Mouse (Mus musculus) midbrain, embryonic 10.5 days (tissue): ENCODE results near the gene 9230102O04Rik. TPM values are rescaled to one million over a fixed set of nuclear protein-coding genes. Genes with fewer than 3 reads are reported as not detected.

Experiments used
- DNase-seq: peaks from one replicate; pipeline ENCODE4 v3.0.0-alpha.2; 2017; ENCODE audit warnings: low spot score
- H3K27ac ChIP-seq: fragments of 300-500 bp; sonication (generic); replicated peaks from 2 replicates; pipeline ENCODE4 v1.5.1; 2016; ENCODE audit warnings: mild to moderate bottlenecking
- H3K27me3 ChIP-seq: fragments of 300-500 bp; sonication (generic); 2 replicates; pipeline ENCODE4 v1.6.1; 2016; ENCODE audit warnings: low read depth, mild to moderate bottlenecking; ENCODE audit not compliant: poor library complexity, severe bottlenecking
- H3K36me3 ChIP-seq: fragments of 300-500 bp; sonication (generic); 2 replicates; pipeline ENCODE4 v1.6.1; 2016; ENCODE audit warnings: mild to moderate bottlenecking, moderate library complexity
- H3K4me1 ChIP-seq: fragments of 300-500 bp; sonication (generic); 2 replicates; pipeline ENCODE4 v1.6.1; 2016
- H3K4me3 ChIP-seq: fragments of 300-500 bp; sonication (generic); 2 replicates; pipeline ENCODE4 v1.5.1; 2016; ENCODE audit warnings: mild to moderate bottlenecking, moderate library complexity
- H3K9me3 ChIP-seq: fragments of 300-500 bp; sonication (generic); replicated peaks from 2 replicates; pipeline ENCODE4 v1.6.1; 2016; ENCODE audit warnings: mild to moderate bottlenecking
- WGBS: fragments of 180-500 bp; shearing (Covaris S2); methylation state at CpG from one replicate; pipeline ENCODE4 v1.1.7; 2016; 5-methylcytosine and 5-hydroxymethylcytosine counted together
- polyA plus RNA-seq: library from polyadenylated mRNA; unstranded; fragments of >200 nt; fragmentation: Nextera tagmentation; extraction: Ambion mirVana; gene quantifications from 2 replicates; pipeline ENCODE4 v1.2.1, GENCODE M21; 2016

9230102O04Rik gene
- polyA plus RNA-seq, 1 experiment from 2014 or later = 0.47 TPM

DNA sequence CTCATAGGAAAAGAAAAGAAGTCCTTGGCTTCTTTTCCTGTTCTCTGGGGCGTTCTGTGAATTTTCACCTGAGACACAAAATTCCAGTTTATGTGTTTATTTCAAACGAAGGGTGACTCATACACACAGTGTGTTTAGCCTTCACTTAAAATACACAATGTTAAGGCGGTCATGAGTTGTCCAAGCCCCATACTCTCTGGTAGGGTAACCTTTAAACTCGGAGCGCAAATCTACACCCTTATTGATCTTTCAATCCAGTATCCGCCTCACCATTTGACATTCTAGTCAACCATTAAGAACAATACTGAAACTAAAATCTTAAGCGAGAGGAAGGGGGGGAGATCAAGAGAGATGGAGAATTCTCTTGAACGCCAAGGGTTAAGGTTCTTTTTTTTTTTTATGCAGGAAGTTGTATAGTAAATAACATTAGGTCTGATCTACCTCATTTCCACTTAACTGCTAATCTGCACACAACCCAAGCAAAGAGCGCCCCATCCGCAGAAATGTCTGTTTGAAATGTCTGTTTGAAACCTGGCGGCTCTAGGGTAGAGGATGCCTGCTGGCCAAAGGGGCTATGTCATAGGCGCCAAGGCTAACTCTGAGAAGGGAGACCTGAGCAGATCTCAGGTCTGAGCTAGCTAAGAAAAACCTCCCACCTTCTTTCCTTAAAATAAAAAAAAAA, 13.5 kb downstream of the 9230102O04Rik start:
- Histone ChIP-seq H3K4me1 (peaks cover 74% of the 10 kb centered on the region), H3K27me3 (peaks cover 97% of the 10 kb centered on the region), H3K4me3 (peak overlapping the region; percentile 60; the same call in 1 of the 2 replicates), H3K9me3 (no peaks in the 10 kb centered on the region), H3K36me3 (no peaks in the 10 kb centered on the region), H3K27ac (no peak overlapping the region)
- 4% methylated on average over 12 of the region's 12 CpGs for WGBS
- no peak for DNase-seq

GRCm38 (mm10) chr2:9875220-9875619, 14.1 kb downstream of the 9230102O04Rik start:
- H3K9me3 ChIP-seq = no peaks in the 10 kb centered on the region
- H3K27ac ChIP-seq = no peak overlapping the region
- peaks cover 74% of the 10 kb centered on the region for H3K4me1 ChIP-seq
- WGBS = 3% methylated on average over 4 of the region's 4 CpGs
- H3K4me3 ChIP-seq = peak overlapping the region; percentile 40
- no peaks in the 10 kb centered on the region for H3K36me3 ChIP-seq
- H3K27me3 ChIP-seq = peaks cover 97% of the 10 kb centered on the region
- peak; percentile 32 for DNase-seq

DNA sequence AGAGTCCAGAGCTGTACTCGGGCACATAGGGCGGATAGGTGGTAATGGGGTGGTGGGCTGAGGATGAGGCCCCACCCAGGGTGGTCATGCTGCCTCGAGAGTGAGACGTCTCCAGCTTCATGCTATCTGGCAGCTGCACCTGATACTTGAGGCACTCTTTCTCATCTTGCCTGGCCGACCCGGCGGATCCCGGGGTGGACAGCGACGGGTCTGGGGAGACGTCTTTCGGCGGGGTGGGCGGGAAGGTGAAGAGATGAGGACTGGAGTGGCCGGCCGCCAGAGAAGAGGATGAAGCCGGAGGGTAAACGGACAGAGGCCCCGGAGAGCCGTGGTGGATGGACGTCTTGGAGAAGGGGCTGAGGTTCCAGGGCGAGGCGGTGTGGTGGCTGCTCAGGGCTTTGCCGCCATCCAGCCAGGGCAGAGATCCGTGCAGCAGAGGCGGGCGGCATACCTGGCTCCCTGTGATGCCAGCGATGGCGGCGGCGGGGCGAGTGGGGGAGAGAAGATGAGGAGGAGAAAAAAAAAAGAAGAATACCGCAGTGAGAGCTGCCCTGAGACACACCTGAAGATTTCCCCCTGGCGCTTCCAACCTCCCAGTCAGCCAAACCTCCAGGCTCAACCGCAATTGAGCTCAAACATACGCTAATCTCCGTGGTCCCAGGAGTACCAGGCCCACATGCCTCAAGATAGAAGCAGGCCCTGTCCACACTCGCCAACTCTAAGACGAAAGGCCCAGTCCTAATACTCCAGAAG, 14.7 kb downstream of the 9230102O04Rik start:
- no peak overlapping the region for H3K27ac ChIP-seq
- H3K27me3 ChIP-seq = peaks cover 97% of the 10 kb centered on the region
- H3K9me3 ChIP-seq = no peaks in the 10 kb centered on the region
- H3K4me3 ChIP-seq = peak overlapping the region; percentile 40
- DNase-seq = peak; percentile 45
- no peaks in the 10 kb centered on the region for H3K36me3 ChIP-seq
- WGBS = 3% methylated on average over 39 of the region's 39 CpGs
- H3K4me1 ChIP-seq = peaks cover 74% of the 10 kb centered on the region

GRCm38 (mm10) chr2:9873757-9874156, 15.6 kb downstream of the 9230102O04Rik start:
- WGBS = 9% methylated on average over 2 of the region's 2 CpGs
- Histone ChIP-seq H3K27me3 (peaks cover 100% of the 10 kb centered on the region), H3K27ac (no peak overlapping the region), H3K4me3 (peak overlapping the region; percentile 40; the same call in 1 of the 2 replicates), H3K9me3 (no peaks in the 10 kb centered on the region), H3K4me1 (peaks cover 71% of the 10 kb centered on the region), H3K36me3 (no peaks in the 10 kb centered on the region)
- DNase-seq = peak; percentile 24

- Histone ChIP-seq H3K9me3 (no peaks in the 10 kb centered on the region), H3K36me3 (no peaks in the 10 kb centered on the region), H3K4me3 (peak overlapping the region; percentile 31; the same call in 1 of the 2 replicates), H3K27ac (no peak overlapping the region), H3K4me1 (peaks cover 61% of the 10 kb centered on the region), H3K27me3 (peaks cover 93% of the 10 kb centered on the region)
- peak; percentile 39 for DNase-seq
- 2% methylated on average over 12 of the region's 12 CpGs for WGBS
Measured at GRCm38 (mm10) chr2:9872682-9873081, 16.7 kb downstream of the 9230102O04Rik start.

DNA sequence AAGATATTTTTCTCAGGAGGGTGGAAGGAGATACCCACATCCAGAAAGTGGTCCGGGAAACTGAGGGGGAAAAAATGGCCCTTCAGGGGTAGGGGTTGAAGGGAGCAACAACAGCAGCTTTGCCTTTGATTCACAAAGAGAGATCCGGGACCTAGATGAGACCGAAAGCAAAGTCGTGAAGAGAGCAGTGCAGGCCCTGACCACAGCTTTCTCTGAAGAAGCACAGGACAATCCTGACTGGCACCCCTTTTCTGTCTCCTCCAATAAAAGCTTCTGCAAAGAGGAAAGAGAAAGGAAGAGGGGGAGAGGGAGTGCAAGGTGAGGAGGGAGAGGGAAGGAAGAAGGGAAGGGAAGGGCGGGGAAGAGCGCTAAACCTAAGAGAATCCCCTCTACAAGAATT, 17.5 kb downstream of the 9230102O04Rik start:
- WGBS = 12% methylated on average over 6 of the region's 6 CpGs
- Histone ChIP-seq H3K4me3 (no peak overlapping the region), H3K9me3 (no peaks in the 10 kb centered on the region), H3K4me1 (peaks cover 53% of the 10 kb centered on the region), H3K27me3 (peaks cover 84% of the 10 kb centered on the region), H3K27ac (no peak overlapping the region), H3K36me3 (no peaks in the 10 kb centered on the region)
- DNase-seq = no peak

DNA sequence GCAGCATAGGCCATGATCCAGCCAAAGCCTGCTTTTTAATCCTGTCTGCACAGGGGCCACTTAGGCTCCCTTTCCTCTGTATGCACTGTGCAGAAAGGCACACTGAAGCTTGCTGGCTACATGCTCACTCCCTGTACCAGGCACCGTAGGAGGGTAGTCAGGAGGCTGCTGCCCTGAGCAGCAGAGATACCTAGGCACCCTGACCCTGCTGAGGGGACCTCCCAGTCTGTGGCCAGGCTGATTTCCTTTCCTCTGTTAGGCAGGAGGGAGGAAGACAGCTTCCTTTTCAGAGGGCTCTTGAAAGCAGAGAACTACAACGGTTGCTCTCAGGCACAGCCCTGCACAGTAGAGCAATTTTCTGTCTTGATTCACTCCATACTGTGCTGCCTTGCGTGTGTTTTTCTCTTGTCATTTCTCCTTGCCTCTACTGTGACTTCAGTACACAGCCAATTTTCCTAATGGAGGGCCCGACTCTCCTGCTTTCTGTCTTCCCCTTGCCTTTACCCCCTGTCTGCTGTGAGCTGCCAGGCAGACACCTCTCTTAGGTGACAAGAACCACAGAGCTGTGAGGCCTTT, 18.1 kb downstream of the 9230102O04Rik start:
- no peak for DNase-seq
- Histone ChIP-seq H3K9me3 (no peaks in the 10 kb centered on the region), H3K27ac (no peak overlapping the region), H3K4me3 (no peak overlapping the region), H3K27me3 (peaks cover 78% of the 10 kb centered on the region), H3K4me1 (peaks cover 52% of the 10 kb centered on the region), H3K36me3 (no peaks in the 10 kb centered on the region)
- WGBS = 11% methylated on average over 4 of the region's 4 CpGs

DNA sequence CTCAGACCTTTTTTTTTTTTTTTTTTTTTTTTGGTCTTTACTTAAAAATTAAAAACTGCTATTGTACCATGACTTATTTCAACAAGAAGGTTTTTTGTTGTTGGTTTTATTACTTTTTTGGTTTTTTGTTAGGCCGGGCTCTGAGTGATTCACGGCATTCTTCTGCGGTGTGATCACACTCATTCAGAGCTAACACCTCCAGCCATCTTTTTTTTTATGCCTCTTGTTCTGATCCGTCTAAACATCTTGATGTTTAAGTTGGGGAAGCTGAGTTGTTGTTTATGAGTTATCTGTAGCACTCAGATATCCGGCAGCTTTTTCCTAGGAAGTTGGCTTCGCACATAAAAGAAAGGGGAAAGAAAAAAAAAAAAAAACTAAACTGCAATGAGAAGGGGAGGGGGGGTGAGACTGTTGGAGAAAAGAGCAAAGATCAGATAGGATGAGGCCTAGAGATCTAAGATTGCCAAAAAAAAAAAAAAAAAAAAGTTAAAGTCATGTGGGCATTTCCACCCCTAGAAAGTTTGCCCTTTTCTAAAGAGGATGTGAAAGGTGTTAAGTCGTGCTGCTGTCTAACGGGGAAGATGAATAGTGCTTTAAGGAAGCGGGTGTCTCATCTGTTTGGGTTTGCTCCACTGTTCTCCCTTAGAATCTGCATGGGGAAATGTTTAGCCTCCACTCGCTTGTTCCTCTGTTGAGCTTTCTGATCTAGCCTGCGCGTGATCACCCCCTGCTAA, 22.1 kb downstream of the 9230102O04Rik start:
- Histone ChIP-seq H3K4me3 (no peak overlapping the region), H3K36me3 (no peaks in the 10 kb centered on the region), H3K4me1 (peaks cover 27% of the 10 kb centered on the region), H3K9me3 (no peaks in the 10 kb centered on the region), H3K27ac (no peak overlapping the region), H3K27me3 (peaks cover 38% of the 10 kb centered on the region)
- no peak for DNase-seq
- 76% methylated on average over 12 of the region's 12 CpGs for WGBS

DNA sequence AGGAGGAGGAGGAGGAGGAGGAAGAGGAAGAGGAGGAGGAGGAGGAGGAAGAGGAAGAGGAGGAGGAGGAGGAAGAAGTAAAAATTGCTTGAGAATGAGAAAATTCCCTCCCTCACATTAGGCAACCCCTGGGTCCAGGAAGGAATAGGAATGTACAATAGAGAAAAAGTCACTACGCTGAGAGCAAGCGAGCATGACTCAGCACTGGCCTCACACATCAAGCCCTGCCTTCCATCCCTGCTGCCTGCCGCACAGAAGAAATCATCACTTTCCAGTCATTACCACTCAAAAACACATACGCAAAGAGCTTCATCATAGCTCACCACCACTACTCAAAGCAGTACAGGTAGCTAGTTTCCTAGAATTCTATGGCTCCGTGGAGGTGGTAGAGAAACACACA, 28.6 kb downstream of the 9230102O04Rik start:
- Histone ChIP-seq H3K36me3 (no peaks in the 10 kb centered on the region), H3K4me1 (no peaks in the 10 kb centered on the region), H3K9me3 (no peaks in the 10 kb centered on the region), H3K4me3 (no peak overlapping the region), H3K27ac (no peak overlapping the region), H3K27me3 (no peaks in the 10 kb centered on the region; the same call in 1 of the 2 replicates)
- 84% methylated on average over 5 of the region's 5 CpGs for WGBS
- no peak for DNase-seq

DNA sequence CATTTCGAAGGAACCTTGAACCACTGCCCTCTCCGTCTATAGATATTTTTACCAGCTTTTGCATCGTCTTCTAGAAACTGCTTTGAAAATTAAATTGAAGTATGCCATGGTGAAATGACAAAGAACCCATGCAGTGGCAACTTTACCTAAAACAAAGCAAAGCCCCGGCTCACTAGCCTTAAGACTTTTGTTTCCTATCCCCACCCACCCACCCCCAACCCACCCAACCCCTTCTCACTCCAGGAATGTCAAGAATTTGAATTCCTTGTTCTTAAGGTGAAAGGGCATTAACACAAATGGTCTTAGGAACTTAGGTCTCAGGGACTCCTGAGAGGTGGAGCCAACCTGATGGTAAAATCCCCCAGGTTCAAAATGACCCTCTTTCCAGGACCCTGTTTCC, 33.5 kb downstream of the 9230102O04Rik start:
- 47% methylated on average over 4 of the region's 4 CpGs for WGBS
- Histone ChIP-seq H3K27me3 (peaks cover 5% of the 10 kb centered on the region; the same call in 1 of the 2 replicates), H3K36me3 (no peaks in the 10 kb centered on the region), H3K9me3 (no peaks in the 10 kb centered on the region), H3K4me1 (peaks cover 14% of the 10 kb centered on the region), H3K27ac (no peak overlapping the region), H3K4me3 (no peak overlapping the region)
- DNase-seq = no peak

GRCm38 (mm10) chr2:9852851-9853576, 36.3 kb downstream of the 9230102O04Rik start:
- Histone ChIP-seq H3K4me3 (no peak overlapping the region), H3K27me3 (peaks cover 5% of the 10 kb centered on the region; the same call in 1 of the 2 replicates), H3K9me3 (no peaks in the 10 kb centered on the region), H3K36me3 (no peaks in the 10 kb centered on the region), H3K27ac (no peak overlapping the region; the same call in 1 of the 2 replicates), H3K4me1 (peaks cover 14% of the 10 kb centered on the region)
- 56% methylated on average over 13 of the region's 13 CpGs for WGBS
- no peak for DNase-seq

DNA sequence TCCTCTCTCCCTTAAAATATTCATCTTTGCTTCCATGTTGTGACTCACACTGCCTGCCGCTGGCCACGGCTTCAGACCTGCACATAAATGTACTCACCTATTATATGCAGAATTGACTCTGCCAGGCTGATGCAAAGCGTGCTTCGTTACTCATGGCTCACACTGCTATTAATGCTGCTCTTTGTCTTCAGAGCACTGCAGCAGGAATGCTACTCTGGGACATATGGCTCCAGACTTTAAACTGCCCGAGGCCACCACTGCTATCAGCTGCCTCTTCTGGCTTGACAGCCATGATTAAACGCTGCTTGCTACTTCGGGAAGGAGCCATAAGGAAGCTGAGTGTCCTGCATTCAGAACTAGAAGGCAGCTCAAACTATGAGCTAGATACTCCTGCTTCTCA, 54.1 kb downstream of the 9230102O04Rik start:
- no peaks in the 10 kb centered on the region for H3K9me3 ChIP-seq
- H3K36me3 ChIP-seq = no peaks in the 10 kb centered on the region
- H3K27ac ChIP-seq = no peak overlapping the region
- no peaks in the 10 kb centered on the region for H3K4me1 ChIP-seq
- WGBS = 86% methylated on average over 7 of the region's 7 CpGs
- no peak for DNase-seq
- H3K27me3 ChIP-seq = no peaks in the 10 kb centered on the region
- H3K4me3 ChIP-seq = no peak overlapping the region
